Mouse (Mus musculus) liver, embryonic 12.5 days (tissue): ENCODE results near the gene Slc3a2. TPM values are rescaled to one million over a fixed set of nuclear protein-coding genes. Genes with fewer than 3 reads are reported as not detected.

ENCODE experiments used
- ATAC-seq: fragments of 200-750 bp; cut with Nextera tagmentation; 2 replicates; pipeline ENCODE4 v1.8.0; 2017; ENCODE audit warnings: moderate number of reproducible peaks, mild to moderate bottlenecking, moderate library complexity
- H3K27ac ChIP-seq: fragments of 300-500 bp; sonication (generic); 2 replicates; pipeline ENCODE4 v1.5.1; 2016; ENCODE audit warnings: mild to moderate bottlenecking
- H3K27me3 ChIP-seq: fragments of 300-500 bp; sonication (generic); replicated peaks from 2 replicates; pipeline ENCODE4 v1.6.1; 2016; ENCODE audit warnings: mild to moderate bottlenecking, moderate library complexity
- H3K36me3 ChIP-seq: fragments of 300-500 bp; sonication (generic); 2 replicates; pipeline ENCODE4 v1.6.1; 2016; ENCODE audit warnings: mild to moderate bottlenecking, moderate library complexity
- H3K4me1 ChIP-seq: fragments of 300-500 bp; sonication (generic); 2 replicates; pipeline ENCODE4 v1.6.1; 2016
- H3K4me2 ChIP-seq: fragments of 300-500 bp; sonication (generic); 2 replicates; pipeline ENCODE4 v1.6.1; 2016; ENCODE audit warnings: mild to moderate bottlenecking, moderate library complexity
- H3K4me3 ChIP-seq: fragments of 300-500 bp; sonication (generic); 2 replicates; pipeline ENCODE4 v1.5.1; 2016; ENCODE audit warnings: mild to moderate bottlenecking, moderate library complexity
- H3K9ac ChIP-seq: fragments of 300-500 bp; sonication (generic); 2 replicates; pipeline ENCODE4 v1.6.1; 2016; ENCODE audit warnings: mild to moderate bottlenecking, moderate library complexity
- H3K9me3 ChIP-seq: fragments of 300-500 bp; sonication (generic); replicated peaks from 2 replicates; pipeline ENCODE4 v1.6.1; 2016; ENCODE audit warnings: mild to moderate bottlenecking, moderate library complexity
- WGBS: fragments of 180-500 bp; shearing (Covaris S2); methylation state at CpG from one replicate; pipeline ENCODE4 v1.1.7; 2016; ENCODE audit not compliant: insufficient replicate concordance; 5-methylcytosine and 5-hydroxymethylcytosine counted together
- polyA plus RNA-seq: library from polyadenylated mRNA; unstranded; fragments of >200 nt; fragmentation: Nextera tagmentation; extraction: Ambion mirVana; gene quantifications from 2 replicates; pipeline ENCODE4 v1.2.1, GENCODE M21; 2016

The Slc3a2 gene
- polyA plus RNA-seq, 1 experiment from 2014 or later = 141 TPM

GRCm38 (mm10) chr19:8705026-8705708 is 18.0 kb downstream of the Slc3a2 start:
- H3K4me3 ChIP-seq = no peak overlapping the region
- no peak overlapping the region for H3K4me2 ChIP-seq
- 80% methylated on average over 6 of the region's 6 CpGs for WGBS
- H3K27me3 ChIP-seq = no peaks in the 10 kb centered on the region
- ATAC-seq = no peak
- H3K27ac ChIP-seq = peak overlapping the region; percentile 66
- no peak overlapping the region for H3K9ac ChIP-seq
- H3K9me3 ChIP-seq = no peaks in the 10 kb centered on the region
- H3K4me1 ChIP-seq = peaks cover 38% of the 10 kb centered on the region
- peaks cover 42% of the 10 kb centered on the region for H3K36me3 ChIP-seq

GRCm38 (mm10) chr19:8703571-8703970 is 19.6 kb downstream of the Slc3a2 start:
- Histone ChIP-seq H3K4me1 (peaks cover 22% of the 10 kb centered on the region), H3K9me3 (no peaks in the 10 kb centered on the region), H3K4me2 (no peak overlapping the region), H3K9ac (no peak overlapping the region), H3K36me3 (peaks cover 26% of the 10 kb centered on the region), H3K27me3 (no peaks in the 10 kb centered on the region), H3K27ac (no peak overlapping the region), H3K4me3 (no peak overlapping the region)
- ATAC-seq = no peak
- 63% methylated on average over 4 of the region's 4 CpGs for WGBS

- 26% methylated on average over 3 of the region's 3 CpGs for WGBS
- no peak overlapping the region for H3K27ac ChIP-seq
- H3K9me3 ChIP-seq = no peaks in the 10 kb centered on the region
- ATAC-seq = no peak
- no peaks in the 10 kb centered on the region for H3K27me3 ChIP-seq
- peaks cover 15% of the 10 kb centered on the region for H3K36me3 ChIP-seq
- H3K4me1 ChIP-seq = peaks cover 11% of the 10 kb centered on the region
- no peak overlapping the region for H3K9ac ChIP-seq
- no peak overlapping the region for H3K4me3 ChIP-seq
- H3K4me2 ChIP-seq = no peak overlapping the region
These were observed 20.7 kb downstream of the Slc3a2 start for GRCm38 (mm10) chr19:8702458-8702857.

- WGBS = 70% methylated on average over 9 of the region's 9 CpGs
- peaks cover 15% of the 10 kb centered on the region for H3K4me1 ChIP-seq
These were observed 23.5 kb downstream of the Slc3a2 start for GRCm38 (mm10) chr19:8699652-8700051.

GRCm38 (mm10) chr19:8695330-8695729 is 27.8 kb downstream of the Slc3a2 start:
- Histone ChIP-seq H3K9ac (peak overlapping the region; percentile 37; the same call in 1 of the 2 replicates), H3K27me3 (0 out of 2 replicates have a peak, but pooled peaks cover 14% of the 10 kb centered on the region), H3K27ac (no peak overlapping the region), H3K9me3 (no peaks in the 10 kb centered on the region), H3K4me1 (peaks cover 17% of the 10 kb centered on the region), H3K4me3 (no peak overlapping the region), H3K36me3 (no peaks in the 10 kb centered on the region), H3K4me2 (peak overlapping the region; percentile 49)
- peak; percentile 91 for ATAC-seq
- WGBS = 27% methylated on average over 6 of the region's 6 CpGs

More at GRCm38 (mm10) chr19:8699652-8700051, 23.5 kb downstream of the Slc3a2 start:
- Histone ChIP-seq H3K36me3 (no peaks in the 10 kb centered on the region), H3K27me3 (no peaks in the 10 kb centered on the region), H3K27ac (no peak overlapping the region), H3K4me3 (no peak overlapping the region), H3K9me3 (no peaks in the 10 kb centered on the region), H3K9ac (no peak overlapping the region), H3K4me2 (no peak overlapping the region)
- no peak for ATAC-seq

- Histone ChIP-seq H3K27me3 (0 out of 2 replicates have a peak, but pooled peaks cover 14% of the 10 kb centered on the region), H3K27ac (no peak overlapping the region), H3K9ac (no peak overlapping the region), H3K4me2 (no peak overlapping the region), H3K4me3 (no peak overlapping the region), H3K36me3 (no peaks in the 10 kb centered on the region), H3K9me3 (no peaks in the 10 kb centered on the region), H3K4me1 (peaks cover 17% of the 10 kb centered on the region)
- no peak for ATAC-seq
- WGBS = 68% methylated on average over 5 of the region's 5 CpGs
These were observed 30.4 kb downstream of the Slc3a2 start for GRCm38 (mm10) chr19:8692740-8693139.

GRCm38 (mm10) chr19:8691871-8692539 is 31.2 kb downstream of the Slc3a2 start:
- Histone ChIP-seq H3K4me3 (no peak overlapping the region), H3K27ac (no peak overlapping the region), H3K4me1 (peaks cover 17% of the 10 kb centered on the region), H3K9me3 (no peaks in the 10 kb centered on the region), H3K9ac (no peak overlapping the region), H3K36me3 (no peaks in the 10 kb centered on the region), H3K27me3 (0 out of 2 replicates have a peak, but pooled peaks cover 14% of the 10 kb centered on the region), H3K4me2 (no peak overlapping the region)
- 60% methylated on average over 9 of the region's 9 CpGs for WGBS
- ATAC-seq = no peak

- no peaks in the 10 kb centered on the region for H3K36me3 ChIP-seq
- WGBS = 65% methylated on average over 2 of the region's 2 CpGs
- H3K4me2 ChIP-seq = no peak overlapping the region
- H3K4me3 ChIP-seq = no peak overlapping the region
- 0 out of 2 replicates have a peak, but pooled peaks cover 7% of the 10 kb centered on the region for H3K27me3 ChIP-seq
- H3K4me1 ChIP-seq = no peaks in the 10 kb centered on the region
- H3K9ac ChIP-seq = no peak overlapping the region
- no peak overlapping the region for H3K27ac ChIP-seq
- H3K9me3 ChIP-seq = no peaks in the 10 kb centered on the region
- no peak for ATAC-seq
These were observed 39.5 kb downstream of the Slc3a2 start for GRCm38 (mm10) chr19:8683627-8684026.

- H3K9me3 ChIP-seq = no peaks in the 10 kb centered on the region
- 1% methylated on average over 3 of the region's 3 CpGs for WGBS
- H3K4me3 ChIP-seq = no peak overlapping the region
- H3K27me3 ChIP-seq = 0 out of 2 replicates have a peak, but pooled peaks cover 7% of the 10 kb centered on the region
- H3K9ac ChIP-seq = no peak overlapping the region
- H3K36me3 ChIP-seq = no peaks in the 10 kb centered on the region
- no peaks in the 10 kb centered on the region for H3K4me1 ChIP-seq
- ATAC-seq = peak; percentile 38; the same call in 1 of the 2 replicates
- no peak overlapping the region for H3K4me2 ChIP-seq
- no peak overlapping the region for H3K27ac ChIP-seq
These were observed 40.2 kb downstream of the Slc3a2 start for GRCm38 (mm10) chr19:8682996-8683395.

GRCm38 (mm10) chr19:8681633-8682362 is 41.4 kb downstream of the Slc3a2 start:
- Histone ChIP-seq H3K4me3 (no peak overlapping the region), H3K9ac (no peak overlapping the region), H3K4me1 (no peaks in the 10 kb centered on the region), H3K27ac (no peak overlapping the region), H3K27me3 (0 out of 2 replicates have a peak, but pooled peaks cover 7% of the 10 kb centered on the region), H3K36me3 (no peaks in the 10 kb centered on the region), H3K9me3 (no peaks in the 10 kb centered on the region), H3K4me2 (no peak overlapping the region)
- 79% methylated on average over 4 of the region's 4 CpGs for WGBS
- no peak for ATAC-seq

- no peak overlapping the region for H3K4me3 ChIP-seq
These were observed 44.0 kb downstream of the Slc3a2 start for GRCm38 (mm10) chr19:8679031-8679779.

More at GRCm38 (mm10) chr19:8679031-8679779, 44.0 kb downstream of the Slc3a2 start:
- H3K9ac ChIP-seq = no peak overlapping the region
- H3K27me3 ChIP-seq = 0 out of 2 replicates have a peak, but pooled peaks cover 7% of the 10 kb centered on the region
- peaks cover 2% of the 10 kb centered on the region for H3K4me1 ChIP-seq
- H3K4me2 ChIP-seq = peak overlapping the region; percentile 34
- H3K9me3 ChIP-seq = no peaks in the 10 kb centered on the region
- H3K27ac ChIP-seq = no peak overlapping the region
- no peaks in the 10 kb centered on the region for H3K36me3 ChIP-seq
- ATAC-seq = no peak
- 54% methylated on average over 18 of the region's 18 CpGs for WGBS
